Mouse (Mus musculus) ES-Bruce4 (cell line): ENCODE data around the gene Tbc1d7. TPM values are rescaled to one million over a fixed set of nuclear protein-coding genes. Genes with fewer than 3 reads are reported as not detected.

ENCODE experiments used
- H3K27ac ChIP-seq: 2 replicates; pipeline ENCODE4 v1.5.1; 2012; ENCODE audit warnings: low read length, inconsistent platforms; ENCODE audit not compliant: insufficient read depth
- H3K27me3 ChIP-seq: 2 replicates; pipeline ENCODE4 v1.6.1; 2012; ENCODE audit warnings: mild to moderate bottlenecking, low read length, inconsistent platforms; ENCODE audit not compliant: control insufficient read depth, poor library complexity, insufficient read depth, severe bottlenecking
- H3K36me3 ChIP-seq: 2 replicates; pipeline ENCODE4 v1.6.1; 2012; ENCODE audit warnings: inconsistent platforms, mild to moderate bottlenecking, low read length, moderate library complexity; ENCODE audit not compliant: control insufficient read depth, poor library complexity, insufficient read depth, severe bottlenecking
- H3K4me1 ChIP-seq: one replicate; pipeline ENCODE4 v1.8.1; 2011; ENCODE audit warnings: low read length; ENCODE audit not compliant: control insufficient read depth, insufficient read depth
- H3K4me3 ChIP-seq: 2 replicates; pipeline ENCODE4 v1.5.1; 2011; ENCODE audit warnings: low read depth, mild to moderate bottlenecking, low read length
- H3K9ac ChIP-seq: 2 replicates; pipeline ENCODE4 v1.6.1; 2012; ENCODE audit warnings: low read depth, mild to moderate bottlenecking, inconsistent platforms; ENCODE audit not compliant: poor library complexity, severe bottlenecking
- H3K9me3 ChIP-seq: replicated peaks from 2 replicates; pipeline ENCODE4 v1.6.1; 2012; ENCODE audit warnings: mild to moderate bottlenecking, low read length, inconsistent platforms; ENCODE audit not compliant: control insufficient read depth, poor library complexity, insufficient read depth, severe bottlenecking
- CTCF ChIP-seq: IDR thresholded peaks from one replicate; pipeline ENCODE4 v1.8.1; 2011; ENCODE audit warnings: low read depth, low read length
- EP300 ChIP-seq: IDR thresholded peaks from 2 replicates; pipeline ENCODE4 v1.6.1; 2011; ENCODE audit warnings: low read depth, low read length; ENCODE audit not compliant: insufficient read depth
- POLR2A ChIP-seq: IDR thresholded peaks from one replicate; pipeline ENCODE4 v1.8.1; 2011; ENCODE audit warnings: low read length; ENCODE audit not compliant: insufficient read depth
- polyA plus RNA-seq: library from polyadenylated mRNA; stranded (reverse); fragments of >200 nt; gene quantifications from 2 replicates; pipeline ENCODE4 v1.2.4, GENCODE M21; 2011; ENCODE audit warnings: low read depth; ENCODE audit not compliant: missing spikeins, insufficient read depth, insufficient read length

The Tbc1d7 gene
- polyA plus RNA-seq, 1 experiment, result 26.4 TPM

DNA sequence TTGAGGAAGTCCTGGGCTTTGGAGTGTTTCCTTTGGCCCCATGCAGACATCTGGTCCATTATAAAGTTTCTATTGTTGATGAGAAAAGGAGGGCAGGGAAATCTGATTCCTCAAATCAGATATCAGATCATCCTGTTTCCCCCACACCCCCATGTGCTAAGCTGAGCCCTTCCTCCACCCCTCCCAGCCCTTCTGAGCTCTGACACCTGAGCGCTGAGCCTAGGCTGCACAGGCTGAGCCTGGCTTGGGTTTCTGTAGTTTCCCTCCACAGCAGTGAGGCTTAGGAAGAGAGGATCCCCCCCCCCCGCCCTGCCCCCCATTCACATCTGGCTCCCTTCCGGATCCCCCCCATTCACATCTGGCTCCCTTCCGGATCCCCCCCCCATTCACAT lies 46.6 kb downstream of the Tbc1d7 start:
- Histone ChIP-seq H3K4me1 (no peaks in the 10 kb centered on the region), H3K36me3 (no peaks in the 10 kb centered on the region), H3K9ac (no peak overlapping the region), H3K27ac (no peak overlapping the region), H3K27me3 (no peaks in the 10 kb centered on the region), H3K9me3 (no peaks in the 10 kb centered on the region), H3K4me3 (no peak overlapping the region)
- TF ChIP-seq CTCF (no peak), EP300 (no peak), POLR2A (no peak)

DNA sequence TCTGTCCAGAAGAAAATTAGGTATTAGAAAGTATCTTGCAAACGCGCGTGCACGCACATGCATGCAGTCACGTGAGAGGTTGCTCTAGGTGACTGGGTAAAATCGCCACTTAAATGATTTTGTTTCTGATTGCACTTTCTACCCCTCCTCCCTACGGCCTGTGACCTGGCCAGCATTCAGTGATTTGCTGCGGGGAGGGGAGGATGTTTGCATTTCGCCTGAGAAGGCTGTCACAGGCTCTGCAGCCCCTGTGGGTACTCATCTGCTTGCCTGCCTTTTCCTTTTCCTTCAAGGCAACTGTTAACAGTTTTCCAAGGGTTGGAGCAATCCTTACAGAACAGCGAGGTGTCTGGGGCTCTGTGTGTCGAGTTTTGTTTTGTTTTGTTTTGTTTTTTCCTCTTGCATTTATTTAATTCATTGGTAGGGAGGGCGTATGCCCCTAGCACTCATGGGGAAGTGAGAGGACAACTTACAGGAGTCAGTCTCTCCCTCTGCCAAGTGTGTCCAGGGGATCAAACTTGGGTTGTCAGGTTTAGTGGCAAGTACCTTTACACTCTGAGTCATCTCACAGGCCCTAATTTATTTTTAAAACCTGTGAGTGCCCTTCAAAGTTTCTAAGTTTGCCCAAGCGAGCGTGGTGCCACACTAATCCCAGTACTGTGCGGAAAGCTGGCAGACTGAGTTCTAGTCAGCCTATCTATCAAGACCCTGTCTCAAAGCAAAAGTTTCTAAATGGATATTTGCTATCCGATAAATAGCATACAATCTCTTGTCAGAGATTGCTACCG lies 47.2 kb downstream of the Tbc1d7 start:
- H3K27ac ChIP-seq, result no peak overlapping the region
- H3K4me3 ChIP-seq, result no peak overlapping the region
- H3K4me1 ChIP-seq, result no peaks in the 10 kb centered on the region
- H3K9ac ChIP-seq, result no peak overlapping the region
- TF ChIP-seq POLR2A, result no peak
- no peak for TF ChIP-seq EP300
- no peak for TF ChIP-seq CTCF
- no peaks in the 10 kb centered on the region for H3K9me3 ChIP-seq
- no peaks in the 10 kb centered on the region for H3K27me3 ChIP-seq
- no peaks in the 10 kb centered on the region for H3K36me3 ChIP-seq

GRCm38 (mm10) chr13:43122306-43123070 lies 48.8 kb downstream of the Tbc1d7 start:
- Histone ChIP-seq H3K4me1 (no peaks in the 10 kb centered on the region), H3K4me3 (no peak overlapping the region), H3K27ac (no peak overlapping the region), H3K9me3 (no peaks in the 10 kb centered on the region), H3K9ac (no peak overlapping the region), H3K36me3 (no peaks in the 10 kb centered on the region), H3K27me3 (no peaks in the 10 kb centered on the region)
- no peak for TF ChIP-seq POLR2A

DNA sequence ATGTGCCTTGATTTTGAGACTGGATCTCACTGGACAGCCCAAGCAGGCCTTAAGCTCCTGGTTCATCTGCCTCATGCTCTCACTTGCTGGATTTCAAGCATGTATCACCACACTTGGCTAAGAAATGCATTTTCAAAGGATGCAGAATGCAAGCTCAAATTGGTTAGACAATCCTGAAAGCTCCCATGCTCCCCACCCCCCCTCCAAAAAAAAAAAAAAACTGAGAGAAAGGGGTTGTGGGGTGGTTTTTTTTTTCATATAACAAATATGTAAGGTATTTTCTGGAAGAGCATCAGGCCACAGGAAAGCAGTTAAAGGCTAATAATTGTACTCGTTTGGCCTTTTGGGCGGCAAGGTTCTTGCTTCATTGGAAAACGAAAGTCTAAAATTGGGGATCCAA lies 58.2 kb downstream of the Tbc1d7 start:
- Histone ChIP-seq H3K36me3 (no peaks in the 10 kb centered on the region), H3K9me3 (peaks cover 4% of the 10 kb centered on the region; the same call in 1 of the 2 replicates), H3K9ac (no peak overlapping the region), H3K4me1 (no peaks in the 10 kb centered on the region), H3K27me3 (no peaks in the 10 kb centered on the region), H3K27ac (no peak overlapping the region), H3K4me3 (no peak overlapping the region)
- TF ChIP-seq EP300 (no peak), POLR2A (no peak), CTCF (no peak)

GRCm38 (mm10) chr13:43112707-43113106 lies 58.6 kb downstream of the Tbc1d7 start:
- no peaks in the 10 kb centered on the region for H3K36me3 ChIP-seq
- H3K27me3 ChIP-seq, result no peaks in the 10 kb centered on the region
- peaks cover 4% of the 10 kb centered on the region; the same call in 1 of the 2 replicates for H3K9me3 ChIP-seq
- no peaks in the 10 kb centered on the region for H3K4me1 ChIP-seq
- no peak overlapping the region for H3K9ac ChIP-seq
- no peak for TF ChIP-seq POLR2A
- TF ChIP-seq EP300, result no peak
- TF ChIP-seq CTCF, result no peak
- H3K27ac ChIP-seq, result no peak overlapping the region
- H3K4me3 ChIP-seq, result no peak overlapping the region

DNA sequence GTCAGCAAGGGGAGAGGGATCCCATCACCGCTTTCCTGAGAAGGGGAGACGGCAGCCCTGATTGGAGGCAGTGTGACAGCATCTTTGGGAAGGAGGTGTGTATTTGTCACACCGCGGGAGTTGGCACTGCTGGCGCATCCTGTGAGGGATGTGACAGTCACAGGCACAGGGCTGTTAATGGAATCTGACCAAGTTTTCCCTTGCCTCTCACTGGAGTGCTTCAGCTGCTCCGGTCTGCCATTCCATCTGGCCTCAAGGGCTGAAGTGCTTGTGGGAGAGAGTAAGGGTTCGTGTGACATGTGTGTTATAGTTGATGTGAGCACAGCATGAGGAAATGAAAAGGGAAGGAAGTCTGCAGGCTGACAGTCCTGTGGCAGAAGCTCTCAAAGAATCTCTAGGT lies 59.0 kb downstream of the Tbc1d7 start:
- Histone ChIP-seq H3K27me3 (no peaks in the 10 kb centered on the region), H3K9ac (no peak overlapping the region), H3K9me3 (peaks cover 4% of the 10 kb centered on the region; the same call in 1 of the 2 replicates), H3K4me1 (no peaks in the 10 kb centered on the region), H3K36me3 (no peaks in the 10 kb centered on the region), H3K4me3 (no peak overlapping the region), H3K27ac (no peak overlapping the region)
- no peak for TF ChIP-seq EP300
- no peak for TF ChIP-seq CTCF
- no peak for TF ChIP-seq POLR2A
